Mouse (Mus musculus) lung, adult 2 months (tissue): Measurements from ENCODE around the gene Nop10.

Experiments
- CTCF ChIP-seq: fragments of 200-500 bp; IDR thresholded peaks from 2 replicates; pipeline ENCODE4 v1.5.1; 2011; ENCODE audit warnings: mild to moderate bottlenecking, low read length, control low read depth; ENCODE audit not compliant: insufficient read depth
- POLR2A ChIP-seq: fragments of 200-500 bp; IDR thresholded peaks from 2 replicates; pipeline ENCODE4 v1.6.1; 2011; ENCODE audit warnings: low read depth, mild to moderate bottlenecking, control low read depth, low read length, borderline replicate concordance; ENCODE audit errors: extremely low read depth

GRCm38 (mm10) chr2:112270011-112270410 lies 8.3 kb downstream of the Nop10 start:
- TF ChIP-seq CTCF (no peak), POLR2A (no peak)
